Mouse (Mus musculus) thymus, postnatal 10 days (tissue): ENCODE results near the gene Samd8.

ENCODE experiments used
- DNase-seq, 2 experiments: peaks; one replicate each; pipeline ENCODE4 v3.0.0; 2021; ENCODE audit warnings: low spot score in 2 of 2

The Samd8 gene

DNA sequence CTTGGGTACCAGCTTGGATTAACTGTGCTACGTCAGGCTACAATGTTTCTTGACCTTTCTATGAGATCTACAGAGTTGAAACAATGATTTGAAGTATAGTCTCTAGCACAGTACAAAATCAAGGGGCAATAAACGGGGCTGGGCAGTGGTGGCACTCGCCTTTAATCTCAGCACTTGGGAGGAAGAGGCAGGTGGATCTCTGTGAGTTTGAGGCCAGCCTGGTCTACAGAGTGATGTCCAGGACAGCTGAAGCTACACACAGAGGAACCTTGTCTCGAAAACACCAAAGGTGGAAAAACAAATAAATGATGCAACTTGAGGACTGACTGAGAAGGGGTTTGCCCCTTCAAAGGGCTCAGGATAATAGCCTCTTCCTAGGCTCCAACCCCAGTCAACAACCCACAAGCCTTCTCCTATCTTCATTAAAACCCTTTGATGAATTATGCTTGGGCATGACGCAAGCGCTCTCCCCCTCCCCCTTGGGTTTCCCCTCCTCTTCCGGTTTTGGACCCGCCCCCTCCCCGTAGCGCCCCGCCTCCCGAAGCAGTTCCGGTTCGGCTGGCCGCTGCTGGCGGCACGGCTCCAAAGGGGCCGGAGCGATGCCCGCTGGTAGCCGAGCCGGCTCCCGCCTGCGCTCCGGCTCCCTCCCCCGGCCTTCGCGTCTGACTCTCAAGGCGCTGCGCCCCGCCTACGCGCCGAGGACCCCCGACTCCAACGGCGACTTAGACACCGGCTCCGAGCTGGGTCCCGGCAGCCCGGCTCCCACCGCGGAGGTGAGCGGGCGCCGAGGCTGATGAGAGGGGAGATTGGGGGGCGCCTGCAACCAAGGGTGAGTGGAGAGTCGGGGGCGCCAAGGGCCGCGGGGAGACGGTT, at the start of gene Samd8:
Gene Samd8, plus strand, starts transcription at position 524 of the 873 bp plus-strand sequence.
- DNase-seq, result peak; percentile 66 to 81

GRCm38 (mm10) chr14:21702691-21703090, 47.6 kb upstream of the Samd8 start:
- DNase-seq, result no peak

DNA sequence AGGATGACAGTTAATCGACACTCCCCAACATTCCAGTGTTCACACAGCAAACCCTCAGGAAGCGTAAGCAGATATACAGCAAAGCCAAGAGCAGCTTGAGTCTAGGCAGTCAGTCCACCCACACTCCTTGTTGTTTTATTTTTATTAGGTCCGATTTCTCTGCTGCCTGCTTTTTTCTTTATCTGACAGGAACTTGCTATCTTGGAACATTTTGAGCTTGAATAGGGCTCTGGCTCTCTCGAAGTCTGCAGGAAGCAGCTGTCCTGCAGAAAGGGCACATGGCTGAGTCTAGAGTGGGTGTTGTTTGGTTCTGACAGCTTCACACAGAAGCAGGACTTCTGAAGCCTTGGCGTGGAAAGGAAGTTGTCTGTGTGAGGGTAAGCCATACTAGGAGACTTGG, 47.1 kb upstream of the Samd8 start:
- DNase-seq, result no peak

- no peak for DNase-seq
These were observed 44.9 kb upstream of the Samd8 start for GRCm38 (mm10) chr14:21705462-21705861.

GRCm38 (mm10) chr14:21706759-21707571, 43.4 kb upstream of the Samd8 start:
- DNase-seq, result no peak

- no peak for DNase-seq
These were observed 40.8 kb upstream of the Samd8 start for GRCm38 (mm10) chr14:21709545-21709944.

GRCm38 (mm10) chr14:21711231-21711630, 39.1 kb upstream of the Samd8 start:
- no peak for DNase-seq

GRCm38 (mm10) chr14:21714486-21714885, 35.8 kb upstream of the Samd8 start, which contains the start of gene Dupd1:
TSS of gene Dupd1 (minus strand) at chr14:21714576.
- DNase-seq, result no peak

- DNase-seq, result no peak
These were observed 30.5 kb upstream of the Samd8 start for GRCm38 (mm10) chr14:21719646-21720383.

- no peak for DNase-seq
These were observed 29.7 kb upstream of the Samd8 start for GRCm38 (mm10) chr14:21720430-21721205.

GRCm38 (mm10) chr14:21722021-21722698, 28.2 kb upstream of the Samd8 start:
- no peak for DNase-seq

GRCm38 (mm10) chr14:21729031-21729732, 21.1 kb upstream of the Samd8 start:
- no peak for DNase-seq

GRCm38 (mm10) chr14:21729936-21730335, 20.4 kb upstream of the Samd8 start:
- no peak for DNase-seq

DNA sequence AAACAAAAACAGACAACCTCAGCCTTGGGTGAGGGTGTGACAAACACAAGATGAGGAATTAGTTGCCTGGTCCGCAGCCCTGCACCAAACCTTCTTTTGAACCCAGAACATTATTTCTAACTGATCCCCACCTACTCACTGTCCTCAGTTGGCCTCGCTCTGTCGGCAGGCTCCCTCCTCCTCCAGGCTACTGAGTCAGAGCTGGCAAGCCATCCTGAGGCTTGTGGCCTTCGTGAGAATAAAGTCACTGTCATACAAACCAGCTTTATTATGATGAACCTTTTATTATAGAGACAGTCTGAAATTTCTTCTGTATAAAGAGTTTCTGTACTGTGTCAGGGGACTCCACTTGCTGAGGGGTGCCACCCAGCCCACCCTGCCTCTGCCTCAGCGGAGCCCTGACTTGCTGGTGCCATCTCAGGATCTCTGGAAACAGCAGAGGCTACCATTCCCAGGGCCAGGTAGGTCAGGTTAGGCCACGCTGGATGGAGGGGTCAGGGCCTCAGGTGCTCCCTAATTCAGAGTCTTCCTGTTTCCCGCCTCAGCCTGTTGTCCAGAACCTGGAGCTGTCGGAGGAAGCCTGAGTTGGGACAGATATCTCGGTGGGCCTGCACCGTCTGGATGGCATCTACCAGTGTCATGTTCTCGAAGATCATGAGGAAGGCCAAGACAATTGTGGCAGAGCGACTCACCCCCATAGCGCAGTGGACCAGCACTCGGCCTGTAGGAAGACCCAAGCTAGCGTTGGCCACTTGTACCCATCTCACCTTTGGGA, 17.0 kb upstream of the Samd8 start:
- DNase-seq, result no peak

GRCm38 (mm10) chr14:21740345-21740744, 10.0 kb upstream of the Samd8 start:
- no peak for DNase-seq

GRCm38 (mm10) chr14:21741314-21741713, 9.0 kb upstream of the Samd8 start:
- no peak for DNase-seq

GRCm38 (mm10) chr14:21741786-21742185, 8.5 kb upstream of the Samd8 start:
- peak; percentile 29 to 77 for DNase-seq

DNA sequence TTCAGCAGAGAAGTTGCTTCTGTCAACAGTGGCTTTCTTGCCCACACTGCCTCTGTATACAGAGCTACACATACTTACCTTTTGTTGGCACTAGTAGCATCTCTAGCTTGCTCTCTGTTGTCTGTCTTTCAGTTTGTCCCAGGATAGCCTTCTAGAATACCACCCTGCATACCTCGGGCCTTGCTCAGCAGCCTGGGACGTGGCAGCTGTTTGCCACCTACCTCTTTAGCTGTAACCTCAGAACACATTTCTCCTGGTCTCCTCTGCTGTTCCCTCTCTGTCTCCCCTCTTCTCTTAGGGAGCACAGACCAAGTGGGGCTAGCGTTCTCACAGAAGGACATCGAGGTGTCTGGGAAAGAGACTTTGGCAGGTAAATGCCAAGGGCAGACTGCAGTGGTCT, 7.9 kb upstream of the Samd8 start:
- no peak for DNase-seq

GRCm38 (mm10) chr14:21744169-21744568, 6.2 kb upstream of the Samd8 start:
- DNase-seq, result no peak
